Mouse (Mus musculus): ENCODE results near the gene Defb11.
A peak's percentile ranks its signal among the peaks of the same experiment; 100 is the strongest.
"Not testable (repeated sequence)": the region's sequence is repeated elsewhere in the genome, so short reads cannot be mapped to it uniquely, and the experiment has no call there.

Gene Defb11

GRCm38 (mm10) chr8:21906290-21906689 lies at the start of gene Defb11:
Defb11 (minus strand) TSS chr8:21906412.
- not testable (repeated sequence) for ATAC-seq (ENCODE audit: low TSS enrichment)

DNA sequence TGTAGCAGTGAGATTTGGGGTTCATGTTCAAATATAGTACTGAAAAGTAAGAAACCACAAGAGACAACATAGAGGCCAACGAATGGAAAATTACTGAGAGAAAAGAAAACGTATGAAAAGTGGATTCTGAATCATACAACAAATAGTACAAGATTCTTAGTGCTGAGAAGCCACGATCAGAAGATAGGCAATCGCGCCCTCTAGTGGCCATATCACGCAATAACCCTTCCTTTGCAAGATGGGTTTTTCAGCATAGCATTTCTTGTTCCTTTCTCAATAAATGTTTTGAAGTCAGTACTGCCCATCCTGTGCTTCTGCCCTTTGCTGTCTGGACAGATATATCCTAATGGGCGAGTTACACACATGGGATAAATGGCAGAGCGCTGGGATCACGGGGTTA lies 49.1 kb upstream of the Defb11 start:
- peak; percentile 65 for ATAC-seq (ENCODE audit: low TSS enrichment)

DNA sequence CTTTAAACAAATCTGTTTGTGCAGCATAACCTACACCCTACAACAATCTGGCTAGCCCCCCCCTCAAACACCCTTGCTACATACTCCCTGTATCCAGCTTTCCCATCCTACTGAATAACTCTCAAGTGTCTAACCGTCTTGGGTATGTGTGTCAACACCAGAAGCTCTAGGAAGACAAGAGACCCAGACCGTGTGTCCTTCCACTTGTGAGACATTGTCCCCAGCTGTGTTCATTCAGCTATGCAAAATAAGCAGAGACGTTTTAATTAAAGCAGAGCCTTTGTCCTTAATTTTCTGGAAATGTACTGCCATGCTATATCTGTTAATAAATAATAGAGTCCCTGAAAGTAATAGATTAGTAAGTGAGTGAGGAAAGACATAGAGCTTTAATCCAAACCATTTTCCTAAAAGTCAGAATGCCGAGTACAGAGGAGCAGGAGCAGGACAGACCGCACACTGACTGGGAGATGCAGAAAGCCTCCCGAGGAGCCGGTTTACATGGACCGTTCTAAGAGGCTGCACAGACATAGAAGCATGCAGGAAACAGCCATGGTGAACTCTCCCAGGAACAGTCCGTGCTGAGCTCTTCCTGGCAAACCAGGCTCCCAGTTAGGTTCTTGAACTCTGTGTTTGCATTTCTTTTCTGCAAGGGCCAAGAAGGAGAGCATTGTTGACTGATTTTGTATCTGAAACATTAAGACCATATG lies 41.3 kb upstream of the Defb11 start:
- no peak for ATAC-seq (ENCODE audit: low TSS enrichment)

DNA sequence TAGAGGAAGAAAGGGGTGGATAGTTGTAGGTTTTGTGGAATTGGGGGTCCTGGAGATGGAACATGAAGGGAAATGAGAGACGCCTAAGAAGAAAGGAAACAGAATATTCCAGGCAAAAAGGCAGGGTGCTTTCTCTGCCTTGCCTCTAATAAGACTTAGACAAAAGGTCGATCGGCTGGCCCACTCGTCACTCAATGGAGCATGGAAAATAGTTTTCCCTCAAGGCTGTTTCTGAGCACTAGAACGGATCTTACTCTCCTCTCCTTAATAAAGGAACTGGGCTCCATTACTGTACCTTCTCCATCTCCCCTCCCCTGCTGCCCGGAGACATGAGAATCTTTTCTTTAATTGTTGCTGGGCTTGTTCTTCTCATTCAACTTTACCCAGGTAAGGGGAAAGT lies 40.2 kb upstream of the Defb11 start, which contains the start of gene Defb13:
Defb13 (plus strand) TSS at position 301 of the 400 bp plus-strand sequence.
- ATAC-seq (ENCODE audit: low TSS enrichment): no peak

GRCm38 (mm10) chr8:21938052-21938451 lies 31.8 kb upstream of the Defb11 start, which contains the start of gene Defb35:
Defb35 (plus strand) TSS chr8:21938352.
- ATAC-seq (ENCODE audit: low TSS enrichment): not testable (repeated sequence)

- no peak for ATAC-seq (ENCODE audit: low TSS enrichment)
These were observed 26.4 kb upstream of the Defb11 start, which contains the start of gene Defb15 for GRCm38 (mm10) chr8:21932610-21933009. Defb15 (minus strand) TSS chr8:21932710.

- ATAC-seq (ENCODE audit: low TSS enrichment): not testable (repeated sequence)
These were observed 24.5 kb upstream of the Defb11 start for GRCm38 (mm10) chr8:21930754-21931153.

DNA sequence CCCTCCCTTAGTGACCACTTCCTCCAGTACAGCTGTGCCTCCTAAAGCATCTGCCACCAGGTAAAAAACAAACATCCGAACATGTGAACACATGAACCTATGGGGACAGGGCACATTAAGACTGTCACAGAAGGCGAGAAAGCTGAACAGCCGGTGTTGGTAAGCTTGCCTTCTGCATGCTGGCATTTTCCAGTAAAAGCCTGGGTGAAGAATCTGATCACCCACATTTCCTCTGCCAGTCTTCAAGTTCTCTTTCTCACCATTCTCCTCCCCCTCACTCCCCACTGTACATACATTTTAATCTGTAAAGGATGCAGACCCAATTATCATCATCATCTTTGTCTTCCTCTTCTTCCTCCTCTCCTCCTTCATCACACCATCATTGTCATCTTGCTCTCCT lies 9.4 kb upstream of the Defb11 start:
- peak; percentile 57; the same call in 1 of the 2 replicates for ATAC-seq (ENCODE audit: low TSS enrichment)

DNA sequence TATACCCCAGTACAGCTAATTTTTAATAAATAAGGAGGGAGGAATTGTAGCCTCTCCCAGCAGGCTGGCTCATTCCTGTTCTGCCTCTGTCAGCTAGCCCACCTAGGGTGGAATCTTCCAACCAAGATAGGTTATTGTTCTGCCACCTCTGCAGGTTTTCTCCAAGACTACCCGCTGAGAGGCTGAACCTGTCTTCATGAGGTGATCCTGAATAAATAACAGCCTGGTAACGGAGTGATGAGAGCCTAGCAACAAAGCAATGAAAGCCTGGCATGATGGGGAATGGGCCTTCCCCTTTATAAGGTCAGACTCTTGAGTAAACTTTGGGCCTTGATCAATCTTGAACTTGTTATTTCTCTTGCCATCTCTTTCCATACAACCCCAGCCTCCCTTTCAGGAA lies 6.3 kb upstream of the Defb11 start:
- ATAC-seq (ENCODE audit: low TSS enrichment): no peak

DNA sequence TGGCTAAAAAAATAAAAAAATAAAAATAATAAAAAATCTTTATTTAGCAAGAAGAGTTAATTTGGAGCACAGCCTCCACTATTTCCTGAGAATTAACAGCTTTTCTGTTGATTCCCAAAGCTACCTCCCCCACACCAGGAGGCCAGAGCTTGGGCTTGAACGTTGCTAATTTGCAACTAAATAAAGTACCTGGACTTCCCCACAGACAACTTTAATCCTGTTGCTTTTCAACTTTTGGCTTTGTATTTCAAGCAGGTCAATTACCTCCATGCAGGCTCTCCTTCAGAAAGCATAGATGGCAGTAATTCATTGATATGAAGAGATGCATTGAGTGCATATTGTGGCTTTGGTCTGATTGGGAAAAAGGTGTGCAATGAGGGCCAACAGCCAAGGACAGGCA lies 5.7 kb upstream of the Defb11 start:
- ATAC-seq (ENCODE audit: low TSS enrichment): no peak

DNA sequence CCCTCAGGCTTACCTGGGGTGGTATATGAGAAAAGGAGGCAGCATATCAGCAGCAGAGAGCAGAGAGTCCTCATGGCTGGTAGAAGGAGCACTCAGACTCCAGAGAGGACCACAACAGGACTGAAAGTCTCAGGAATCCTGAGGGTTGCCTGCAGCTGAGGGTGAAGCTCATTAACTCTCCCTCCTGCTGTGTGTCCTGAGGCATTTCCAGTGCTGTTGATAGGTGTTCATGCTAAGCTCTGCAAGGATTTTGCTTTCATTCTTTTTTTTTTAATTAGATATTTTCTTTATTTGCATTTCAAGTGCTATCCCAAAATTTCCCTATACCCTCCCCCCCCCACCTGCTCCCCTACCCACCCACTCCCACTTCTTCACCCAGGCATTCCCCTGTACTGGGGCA lies 20.9 kb downstream of the Defb11 start, which contains the start of gene Defb9:
Defb9 (minus strand) TSS at position 101 of the 400 bp plus-strand sequence.
- ATAC-seq (ENCODE audit: low TSS enrichment): not testable (repeated sequence)

DNA sequence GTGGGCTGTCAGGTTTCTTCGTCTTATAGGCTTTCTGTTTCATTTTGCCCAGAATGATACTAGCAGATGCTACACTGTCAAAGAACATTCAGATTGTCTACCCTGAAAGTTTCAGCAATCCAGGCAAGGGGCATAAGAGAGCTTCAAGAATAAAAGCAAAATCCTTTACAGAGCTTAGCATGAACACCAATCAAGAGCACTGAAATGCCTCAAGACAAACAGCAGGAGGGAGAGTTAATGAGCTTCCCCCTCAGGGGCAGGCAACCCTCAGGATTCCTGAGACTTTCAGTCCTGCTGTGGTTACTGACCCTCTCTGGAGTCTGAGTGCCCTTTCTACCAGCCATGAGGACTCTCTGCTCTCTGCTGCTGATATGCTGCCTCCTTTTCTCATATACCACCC lies 47.6 kb downstream of the Defb11 start, which contains the start of gene Defb10:
Defb10 (plus strand) TSS at position 316 of the 400 bp plus-strand sequence.
- ATAC-seq (ENCODE audit: low TSS enrichment): not testable (repeated sequence)

Data from frontal cortex, adult (tissue).